Mouse (Mus musculus) adipose tissue, adult 10 weeks (tissue): Measurements from ENCODE around the gene Atp6v0c. TPM values are rescaled to one million over a fixed set of nuclear protein-coding genes. Genes with fewer than 3 reads are reported as not detected.

ENCODE experiments used
- polyA plus RNA-seq: library from polyadenylated mRNA; stranded (reverse); fragments of 350-450 nt; fragmentation: Illumina TruSeq; extraction: RNeasy Lipid Tissue Mini Kit (QIAGEN cat#74804); gene quantifications from one replicate; pipeline ENCODE4 v1.2.3, GENCODE M21; 2014; ENCODE audit warnings: low read depth, low replicate concordance

Gene Atp6v0c
- polyA plus RNA-seq: 372 TPM

DNA sequence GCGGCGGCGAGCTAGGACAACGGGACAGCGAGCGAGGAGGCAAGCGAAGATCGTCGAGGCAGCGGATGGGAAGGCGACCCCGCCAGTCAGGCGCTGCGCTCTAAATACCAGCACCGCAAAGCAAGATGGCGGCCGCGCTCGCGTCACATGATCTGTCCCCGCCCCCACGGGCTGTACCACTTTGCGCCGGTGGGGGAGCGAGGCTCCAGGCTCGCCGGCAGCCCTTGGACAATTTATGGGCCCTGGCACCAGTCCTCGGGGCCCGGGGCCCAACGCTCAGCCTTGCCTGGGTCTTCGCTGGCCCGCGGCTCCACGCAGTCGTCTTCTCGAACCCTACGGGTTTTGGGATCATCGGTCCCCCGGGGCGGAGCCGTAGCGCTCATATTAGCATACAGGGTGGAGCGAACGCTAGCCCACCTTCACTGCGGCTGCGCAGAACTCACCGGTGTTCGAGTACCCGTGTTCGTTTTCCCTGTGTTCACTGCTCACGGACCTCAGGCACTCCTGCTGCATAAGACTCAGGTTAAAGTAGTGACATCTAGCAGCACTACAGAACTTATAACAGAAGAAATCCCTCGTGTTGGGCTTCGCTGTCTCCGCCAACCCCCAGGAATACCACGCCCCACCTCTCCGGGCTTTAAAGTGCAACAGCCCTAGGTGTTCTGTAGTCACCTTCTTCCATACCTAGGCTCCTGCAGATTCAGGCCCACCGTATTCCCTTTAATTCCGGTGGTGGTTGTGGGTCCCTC, at the start of gene Atp6v0c:
Gene Atp6v0c, minus strand, starts transcription at position 386 of the 749 bp plus-strand sequence.

GRCm38 (mm10) chr17:24209043-24209915, 39.8 kb upstream of the Atp6v0c start, which contains the start of gene Ntn3:
Ntn3 (minus strand) TSS chr17:24209531.

DNA sequence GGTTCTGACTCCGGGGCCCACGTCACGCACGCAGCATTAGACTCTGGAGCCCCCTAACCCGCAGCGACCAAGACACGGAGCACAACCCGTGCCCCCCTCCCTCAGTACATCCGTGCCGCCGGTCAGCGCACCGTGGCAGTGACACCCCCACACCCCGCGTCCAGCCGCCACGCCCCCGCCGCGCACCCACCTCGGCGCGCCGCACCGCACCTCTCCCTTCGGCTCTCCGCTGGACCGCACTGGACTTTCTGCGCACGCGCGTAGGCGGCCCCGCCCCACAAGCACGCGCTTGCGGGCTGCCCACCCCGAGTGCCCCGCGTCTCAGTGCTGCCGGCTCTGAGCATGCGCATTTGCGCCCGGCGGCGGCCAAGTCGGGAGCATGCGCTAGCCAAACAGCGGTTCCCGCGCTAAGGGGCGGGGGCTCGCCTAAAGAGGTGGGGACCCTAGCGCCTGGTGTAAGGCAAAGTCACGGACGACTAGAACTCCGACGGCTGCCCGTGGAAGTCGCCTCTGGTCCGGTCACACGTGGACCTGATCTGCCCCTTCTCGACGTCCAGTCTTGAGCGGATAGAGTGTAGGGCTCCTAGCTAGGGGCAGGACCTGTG, 35.9 kb upstream of the Atp6v0c start, which contains the start of gene Tbc1d24:
Gene Tbc1d24, minus strand, starts transcription at position 279 of the 605 bp plus-strand sequence.

GRCm38 (mm10) chr17:24163176-24163962, 6.1 kb downstream of the Atp6v0c start, which contains the start of gene Amdhd2:
Amdhd2 (minus strand) TSS chr17:24163766.

DNA sequence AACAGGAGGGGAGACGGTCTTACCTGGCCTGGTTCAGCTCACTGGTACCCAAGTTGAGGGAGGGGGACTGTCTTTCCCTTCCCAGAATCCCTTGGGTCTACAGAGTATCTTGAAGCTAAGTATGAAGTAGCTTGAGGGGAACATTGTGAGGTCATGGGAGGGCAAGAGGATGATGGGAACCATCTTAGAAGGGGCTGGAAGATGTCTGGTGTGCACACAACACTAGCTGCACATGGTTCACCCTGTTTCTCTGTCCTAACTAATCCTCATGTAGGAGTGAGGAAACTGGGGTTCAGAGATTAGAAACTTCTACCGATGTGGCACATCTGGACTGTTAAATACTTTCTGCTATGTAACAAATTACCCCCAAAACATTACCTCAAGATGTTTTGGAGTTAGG, 18.7 kb downstream of the Atp6v0c start, which contains the start of gene Pdpk1:
Gene Pdpk1, minus strand, starts transcription at position 101 of the 400 bp plus-strand sequence.

Other genes with a start within 250 kb of the Atp6v0c start
- gene Sbp, start 228.0 kb downstream of the Atp6v0c start, polyA plus RNA-seq: not detected
- gene Sbpl, start 214.4 kb downstream of the Atp6v0c start, polyA plus RNA-seq: not detected
- gene Prss30, start 189.1 kb downstream of the Atp6v0c start, polyA plus RNA-seq: not detected
- gene Prss22, start 171.6 kb downstream of the Atp6v0c start, polyA plus RNA-seq: not detected
- 0.67 TPM for gene Prss27, start 131.6 kb downstream of the Atp6v0c start, polyA plus RNA-seq
- gene Kctd5, start 96.2 kb downstream of the Atp6v0c start, polyA plus RNA-seq: 16.9 TPM
- gene Pdpk1, start 18.8 kb downstream of the Atp6v0c start, polyA plus RNA-seq: 21.6 TPM
- 25.5 TPM for gene Amdhd2, start 5.9 kb downstream of the Atp6v0c start, polyA plus RNA-seq
- gene Tbc1d24, start 35.9 kb upstream of the Atp6v0c start, polyA plus RNA-seq: 4.2 TPM
- 1.2 TPM for gene Ntn3, start 39.8 kb upstream of the Atp6v0c start, polyA plus RNA-seq
- 5.8 TPM for gene Tedc2, start 51.1 kb upstream of the Atp6v0c start, polyA plus RNA-seq
- gene Ccnf, start 81.8 kb upstream of the Atp6v0c start, polyA plus RNA-seq: 1.5 TPM
- 0.62 TPM for gene Abca17, start 181.4 kb upstream of the Atp6v0c start, polyA plus RNA-seq
- gene Abca3, start 182.2 kb upstream of the Atp6v0c start, polyA plus RNA-seq: 61.5 TPM
- 70.6 TPM for gene Rnps1, start 244.9 kb upstream of the Atp6v0c start, polyA plus RNA-seq